Mouse (Mus musculus): Measurements from ENCODE around the gene Nup210l. TPM values are rescaled to one million over a fixed set of nuclear protein-coding genes. Genes with fewer than 3 reads are reported as not detected.

Gene Nup210l
- polyA plus RNA-seq, 1 experiment from 2014 or later: 0.24 TPM

MicroRNAs encoded within 50 kb of the gene (microRNA counts, 519-probe panel; counts per million panel counts)
- microRNA mmu-miR-190b: 5,692 counts per million, percentile 86 among the panel's probes with 10 or more counts

Small RNA genes lying within 50 kb of the gene (microRNA-seq; reads per million reads assigned to microRNA genes)
- gene Mir190b: 11.2 reads per million, percentile 23 among the genes with 10 or more reads in this experiment

Other genes starting within 250 kb of the Nup210l start
- gene Il6ra, start 190.9 kb upstream of the Nup210l start, polyA plus RNA-seq (2014; fragmentation: Nextera tagmentation; extraction: Ambion mirVana): 0.32 and 0.58 TPM in 2 replicates
- 11.0 and 11.4 TPM in 2 replicates for gene Atp8b2, start 140.6 kb upstream of the Nup210l start, polyA plus RNA-seq (2014; fragmentation: Nextera tagmentation; extraction: Ambion mirVana)
- gene Hax1, start 105.4 kb upstream of the Nup210l start, polyA plus RNA-seq (2014; fragmentation: Nextera tagmentation; extraction: Ambion mirVana): 78.4 and 81.9 TPM in 2 replicates
- 146 and 162 TPM in 2 replicates for gene 4933434E20Rik, start 52.5 kb upstream of the Nup210l start, polyA plus RNA-seq (2014; fragmentation: Nextera tagmentation; extraction: Ambion mirVana)
- gene Ubap2l, start 51.5 kb upstream of the Nup210l start, polyA plus RNA-seq (2014; fragmentation: Nextera tagmentation; extraction: Ambion mirVana): 154 and 173 TPM in 2 replicates
- gene Tpm3, start 31.5 kb upstream of the Nup210l start, polyA plus RNA-seq (2014; fragmentation: Nextera tagmentation; extraction: Ambion mirVana): 236 and 242 TPM in 2 replicates
- 1,133 and 1,344 TPM in 2 replicates for gene Rps27, start 109.5 kb downstream of the Nup210l start, polyA plus RNA-seq (2014; fragmentation: Nextera tagmentation; extraction: Ambion mirVana)
- gene Rab13, start 109.6 kb downstream of the Nup210l start, polyA plus RNA-seq (2014; fragmentation: Nextera tagmentation; extraction: Ambion mirVana): 12.1 and 12.6 TPM in 2 replicates
- gene Jtb, start 127.5 kb downstream of the Nup210l start, polyA plus RNA-seq (2014; fragmentation: Nextera tagmentation; extraction: Ambion mirVana): 95.1 and 96.7 TPM in 2 replicates
- 1.9 and 3.5 TPM in 2 replicates for gene Creb3l4, start 139.4 kb downstream of the Nup210l start, polyA plus RNA-seq (2014; fragmentation: Nextera tagmentation; extraction: Ambion mirVana)
- 86.6 and 88.2 TPM in 2 replicates for gene Slc39a1, start 144.0 kb downstream of the Nup210l start, polyA plus RNA-seq (2014; fragmentation: Nextera tagmentation; extraction: Ambion mirVana)
- 7.5 and 8.7 TPM in 2 replicates for gene Crtc2, start 150.0 kb downstream of the Nup210l start, polyA plus RNA-seq (2014; fragmentation: Nextera tagmentation; extraction: Ambion mirVana)
- gene Dennd4b, start 161.1 kb downstream of the Nup210l start, polyA plus RNA-seq (2014; fragmentation: Nextera tagmentation; extraction: Ambion mirVana): 5.4 and 5.6 TPM in 2 replicates
- 8.2 and 9.4 TPM in 2 replicates for gene Gatad2b, start 189.0 kb downstream of the Nup210l start, polyA plus RNA-seq (2014; fragmentation: Nextera tagmentation; extraction: Ambion mirVana)